Comparison of ENCODE assay signal across 8 mouse cellular contexts in the genomic region with DNA sequence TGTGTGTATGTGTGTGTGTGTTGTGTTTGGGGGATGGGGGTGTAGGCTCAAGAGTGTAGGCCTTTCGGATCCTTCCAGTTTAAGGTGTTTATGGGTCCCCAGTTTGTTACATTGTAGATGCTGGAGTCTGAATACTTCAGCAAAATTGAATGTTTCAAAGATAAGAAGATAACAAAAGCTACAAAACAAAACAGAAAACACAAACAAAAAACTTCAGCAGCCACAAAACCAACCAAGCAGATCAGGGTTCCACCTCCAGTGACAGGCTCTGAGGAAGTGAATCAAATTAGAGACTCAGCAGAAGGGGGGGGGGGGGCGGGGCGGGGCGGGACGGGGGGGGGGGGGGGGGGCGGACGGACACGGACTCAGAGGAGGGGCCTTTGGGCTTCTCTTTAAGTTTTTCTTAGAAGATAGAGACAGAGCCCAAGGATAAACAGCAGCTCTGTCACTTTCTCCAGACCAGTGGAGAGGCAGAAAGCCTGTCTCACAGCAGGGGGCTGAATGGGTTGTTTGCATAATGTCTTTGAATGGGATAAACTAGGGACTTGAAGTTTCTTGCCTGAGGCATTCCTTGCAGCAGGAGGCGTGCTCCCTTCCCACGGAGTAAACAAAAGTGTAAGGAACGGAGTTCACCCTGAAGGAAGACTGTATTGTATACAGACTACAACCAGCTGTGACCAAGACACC. TPM values are rescaled to one million over a fixed set of nuclear protein-coding genes. Genes with fewer than 3 reads are reported as not detected.
DNase-seq lines count a peak whose midpoint lies in the region; ATAC-seq and TF ChIP-seq lines count a peak whose summit lies in the region.

No protein-coding gene starts in this region.

- peak overlapping the region; percentile 68; the same call in 1 of the 2 replicates for H3K27ac ChIP-seq in forebrain, embryonic 11.5 days (ENCODE audit: low read depth, low read length)
- peak overlapping the region; percentile 39; the same call in 1 of the 2 replicates for H3K27ac ChIP-seq in kidney, postnatal 0 days
- H3K27ac ChIP-seq in neural tube, embryonic 13.5 days (replicated peaks), result peak overlapping the region; percentile 10; the same call in 1 of the 2 replicates

- H3K4me1 ChIP-seq in forebrain, embryonic 11.5 days (replicated peaks; ENCODE audit: control insufficient read depth, insufficient read depth, low read length), result peaks cover 14% of the 10 kb centered on the region
- 0 out of 2 replicates have a peak, but pooled peaks cover 4% of the 10 kb centered on the region for H3K4me1 ChIP-seq in kidney, postnatal 0 days (replicated peaks; ENCODE audit: insufficient read depth, low read length)
- peaks cover 30% of the 10 kb centered on the region for H3K4me1 ChIP-seq in neural tube, embryonic 13.5 days (replicated peaks)

- peak; percentile 86 for ATAC-seq in forebrain, embryonic 11.5 days (replicated peaks; ENCODE audit: low FRiP score)
- ATAC-seq in kidney, postnatal 0 days (replicated peaks; ENCODE audit: low FRiP score, low read depth), result peak; percentile 60
- peak; percentile 34; the same call in 1 of the 2 replicates for ATAC-seq in neural tube, embryonic 13.5 days (ENCODE audit: low read depth)

- H3K36me3 ChIP-seq in forebrain, embryonic 11.5 days (ENCODE audit: control insufficient read depth, insufficient read depth, low read length), result no peaks in the 10 kb centered on the region
- H3K36me3 ChIP-seq in kidney, postnatal 0 days (ENCODE audit: insufficient read depth, low read length), result no peaks in the 10 kb centered on the region
- no peaks in the 10 kb centered on the region for H3K36me3 ChIP-seq in neural tube, embryonic 13.5 days

- no peaks in the 10 kb centered on the region for H3K27me3 ChIP-seq in forebrain, embryonic 11.5 days (ENCODE audit: control insufficient read depth, insufficient read depth, low read length)
- no peaks in the 10 kb centered on the region for H3K27me3 ChIP-seq in kidney, postnatal 0 days (ENCODE audit: insufficient read depth, low read length)
- H3K27me3 ChIP-seq in neural tube, embryonic 13.5 days, result no peaks in the 10 kb centered on the region

- no peak overlapping the region for H3K9ac ChIP-seq in forebrain, embryonic 11.5 days (ENCODE audit: low read length)
- H3K9ac ChIP-seq in kidney, postnatal 0 days (ENCODE audit: low read depth, low read length), result no peak overlapping the region
- H3K9ac ChIP-seq in neural tube, embryonic 13.5 days, result no peak overlapping the region

- peak; percentile 66 for TF ChIP-seq CTCF in kidney, postnatal 0 days (IDR thresholded peaks at IDR 0.05; ENCODE audit: low read depth)

- peak overlapping the region; percentile 8; the same call in 1 of the 2 replicates for H3K4me2 ChIP-seq in forebrain, embryonic 11.5 days (ENCODE audit: low read depth, low read length, severe bottlenecking)
- H3K4me2 ChIP-seq in kidney, postnatal 0 days (ENCODE audit: low read length), result peak overlapping the region; percentile 42
- H3K4me2 ChIP-seq in neural tube, embryonic 13.5 days, result no peak overlapping the region

- peak; percentile 12 to 23 for DNase-seq in lung, adult 18-20 months
- no peak for DNase-seq in lung, postnatal 25 days (ENCODE audit: low spot score)
- peak; percentile 88 for DNase-seq in forebrain, embryonic 11.5 days (ENCODE audit: low spot score)
- DNase-seq in kidney, postnatal 0 days (ENCODE audit: low spot score), result peak; percentile 82
- DNase-seq in ovary, postnatal 10 days (ENCODE audit: low spot score), result no peak
- DNase-seq in spleen, postnatal 36 days (ENCODE audit: low spot score in 2 of 2), result no peak
- no peak for DNase-seq in thymus, adult 18-20 months

- H3K9me3 ChIP-seq in forebrain, embryonic 11.5 days (ENCODE audit: control insufficient read depth, low read length), result no peaks in the 10 kb centered on the region
- H3K9me3 ChIP-seq in kidney, postnatal 0 days (replicated peaks; ENCODE audit: low read length), result no peaks in the 10 kb centered on the region
- H3K9me3 ChIP-seq in neural tube, embryonic 13.5 days, result no peaks in the 10 kb centered on the region

- 10% methylated on average over 6 of the region's 11 CpGs for whole genome bisulfite sequencing in forebrain, embryonic 11.5 days
- WGBS in kidney, postnatal 0 days, result 12% methylated on average over 7 of the region's 11 CpGs
- WGBS in neural tube, embryonic 13.5 days, result 24% methylated on average over 4 of the region's 11 CpGs

- no peak overlapping the region for H3K4me3 ChIP-seq in forebrain, embryonic 11.5 days (ENCODE audit: low read depth, low read length)
- H3K4me3 ChIP-seq in kidney, postnatal 0 days (replicated peaks; ENCODE audit: low read depth, low read length), result no peak overlapping the region
- H3K4me3 ChIP-seq in neural tube, embryonic 13.5 days, result no peak overlapping the region

RNA-seq across cellular contexts. Expression of a gene that starts 8.9 kb away (rescaled TPM):
- polyA plus RNA-seq in forebrain, embryonic 11.5 days (2014; fragmentation: Nextera tagmentation; extraction: Ambion mirVana), result 34.0 and 44.6 TPM in 2 replicates
- 32.6 and 34.9 TPM in 2 replicates for polyA plus RNA-seq in kidney, postnatal 0 days (2015; fragmentation: Nextera tagmentation; extraction: Ambion mirVana)
- 52.1 and 52.8 TPM in 2 replicates for polyA plus RNA-seq in neural tube, embryonic 13.5 days (2015; fragmentation: Nextera tagmentation; extraction: Ambion mirVana)

Comparison
In these comparisons a context has a peak if more than half of its experiments do, and no peak if none do; other contexts are left out.
1. DNase-seq: peak in lung, adult 18-20 months (2 of 2), forebrain, embryonic 11.5 days (single experiment) and kidney, postnatal 0 days (single experiment); none in lung, postnatal 25 days (single experiment), ovary, postnatal 10 days (single experiment), spleen, postnatal 36 days (0 of 2) and thymus, adult 18-20 months (0 of 2).
2. ATAC-seq: peak in every context shown above with its lines; median percentile 86 in forebrain, embryonic 11.5 days; 60 in kidney, postnatal 0 days; 34 in neural tube, embryonic 13.5 days.
3. H3K27ac ChIP-seq: peak in every context shown above with its lines; median percentile 68 in forebrain, embryonic 11.5 days; 39 in kidney, postnatal 0 days; 10 in neural tube, embryonic 13.5 days.